Mouse (Mus musculus): ENCODE data around the gene Gm20708. TPM values are rescaled to one million over a fixed set of nuclear protein-coding genes. Genes with fewer than 3 reads are reported as not detected.
"Not testable (repeated sequence)": the region's sequence is repeated elsewhere in the genome, so short reads cannot be mapped to it uniquely, and the experiment has no call there.

Gene Gm20708
- polyA plus RNA-seq, 1 experiment from 2014 or later = 1.0 TPM

DNA sequence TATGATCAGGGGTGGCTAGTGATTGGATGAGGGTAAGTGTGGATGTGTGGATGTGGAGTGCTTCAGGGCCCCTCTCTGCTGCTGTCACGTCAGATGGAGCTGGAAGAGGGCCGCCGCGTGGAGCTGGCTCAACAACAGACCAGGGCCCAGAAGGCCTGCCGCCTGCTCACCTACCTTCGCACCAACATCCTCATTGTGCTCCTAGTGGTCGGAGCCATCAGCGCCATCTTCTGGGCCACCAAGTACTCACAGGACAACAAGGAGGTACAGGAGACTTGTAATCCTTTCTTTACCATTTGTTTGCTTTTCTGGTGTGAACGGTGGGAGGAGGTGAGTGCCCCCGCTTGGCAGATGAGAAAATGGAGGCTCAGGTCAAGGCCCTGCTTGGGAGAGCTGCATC is 23.2 kb upstream of the Gm20708 start:
- Histone ChIP-seq H3K9me3 (ENCODE audit: control insufficient read depth, low read length) (no peaks in the 10 kb centered on the region), H3K27me3 (ENCODE audit: control insufficient read depth, insufficient read depth, low read length) (peaks cover 32% of the 10 kb centered on the region)
- 4% methylated on average over 10 of the region's 10 CpGs for whole genome bisulfite sequencing

DNA sequence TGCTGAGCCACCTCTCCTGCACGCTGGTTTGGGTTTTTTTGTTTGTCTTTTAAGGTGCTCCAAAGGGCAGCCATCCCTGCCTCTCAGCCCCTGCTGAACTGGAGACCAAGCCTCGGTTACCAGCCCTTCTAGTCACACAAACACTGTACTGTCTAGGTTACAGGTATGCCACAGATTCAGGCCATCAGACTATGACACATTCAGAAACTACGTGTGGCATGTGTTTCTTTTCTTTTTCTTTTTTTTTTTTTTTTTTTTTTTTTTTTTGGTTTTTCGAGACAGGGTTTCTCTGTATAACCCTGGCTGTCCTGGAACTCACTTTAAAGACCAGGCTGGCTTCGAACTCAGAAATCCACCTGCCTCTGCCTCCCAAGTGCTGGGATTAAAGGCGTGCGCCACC is 21.0 kb upstream of the Gm20708 start:
- H3K27ac ChIP-seq; ATAC-seq (ENCODE audit: low FRiP score); H3K4me2 ChIP-seq (replicated peaks); H3K36me3 ChIP-seq (replicated peaks; ENCODE audit: control insufficient read depth, insufficient read depth); H3K4me3 ChIP-seq (replicated peaks; ENCODE audit: low read length); H3K9ac ChIP-seq; DNase-seq (ENCODE audit: low spot score); H3K9me3 ChIP-seq (ENCODE audit: control insufficient read depth, low read length); H3K4me1 ChIP-seq (replicated peaks; ENCODE audit: control insufficient read depth, insufficient read depth, low read length): not testable (repeated sequence)
- peaks cover 19% of the 10 kb centered on the region for H3K27me3 ChIP-seq (ENCODE audit: control insufficient read depth, insufficient read depth, low read length)
- 79% methylated on average over 7 of the region's 7 CpGs for WGBS

More for the DNA sequence above, 23.2 kb upstream of the Gm20708 start:
- DNase-seq (ENCODE audit: low spot score) = no peak
- Histone ChIP-seq H3K4me3 (replicated peaks; ENCODE audit: low read length) (no peak overlapping the region), H3K4me2 (replicated peaks) (no peak overlapping the region), H3K36me3 (replicated peaks; ENCODE audit: control insufficient read depth, insufficient read depth) (no peaks in the 10 kb centered on the region), H3K9ac (no peak overlapping the region), H3K27ac (no peak overlapping the region), H3K4me1 (replicated peaks; ENCODE audit: control insufficient read depth, insufficient read depth, low read length) (0 out of 2 replicates have a peak, but pooled peaks cover 7% of the 10 kb centered on the region)
- no peak for ATAC-seq (ENCODE audit: low FRiP score)

DNA sequence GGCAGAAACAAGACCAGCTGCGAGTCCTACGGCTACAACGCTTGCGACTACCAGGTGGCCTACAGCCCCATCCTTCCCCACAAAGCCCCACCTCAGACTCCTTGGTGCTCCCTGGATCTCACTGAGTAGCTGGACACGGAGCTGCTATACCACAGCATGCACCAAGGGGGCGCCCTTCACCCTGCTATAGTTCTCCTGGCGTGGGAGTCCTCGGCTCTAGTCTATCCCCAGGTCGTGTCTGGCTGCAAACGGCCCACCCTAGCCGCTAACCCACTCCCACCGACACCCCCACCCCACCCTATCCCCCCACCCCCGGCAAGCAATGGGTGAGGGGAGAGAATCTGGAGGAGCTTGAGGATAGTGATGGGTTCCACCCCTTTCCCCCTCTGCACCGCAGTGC is 19.2 kb upstream of the Gm20708 start:
- H3K4me3 ChIP-seq (replicated peaks; ENCODE audit: low read length) = no peak overlapping the region
- H3K27me3 ChIP-seq (ENCODE audit: control insufficient read depth, insufficient read depth, low read length) = peaks cover 9% of the 10 kb centered on the region
- DNase-seq (ENCODE audit: low spot score) (peak; percentile 64), ATAC-seq (ENCODE audit: low FRiP score) (no peak)
- H3K27ac ChIP-seq = no peak overlapping the region
- H3K4me1 ChIP-seq (replicated peaks; ENCODE audit: control insufficient read depth, insufficient read depth, low read length) = no peaks in the 10 kb centered on the region
- H3K9ac ChIP-seq = no peak overlapping the region
- no peaks in the 10 kb centered on the region for H3K36me3 ChIP-seq (replicated peaks; ENCODE audit: control insufficient read depth, insufficient read depth)
- peak overlapping the region; percentile 19 for H3K4me2 ChIP-seq (replicated peaks)
- WGBS = 13% methylated on average over 14 of the region's 14 CpGs
- H3K9me3 ChIP-seq (ENCODE audit: control insufficient read depth, low read length) = no peaks in the 10 kb centered on the region

DNA sequence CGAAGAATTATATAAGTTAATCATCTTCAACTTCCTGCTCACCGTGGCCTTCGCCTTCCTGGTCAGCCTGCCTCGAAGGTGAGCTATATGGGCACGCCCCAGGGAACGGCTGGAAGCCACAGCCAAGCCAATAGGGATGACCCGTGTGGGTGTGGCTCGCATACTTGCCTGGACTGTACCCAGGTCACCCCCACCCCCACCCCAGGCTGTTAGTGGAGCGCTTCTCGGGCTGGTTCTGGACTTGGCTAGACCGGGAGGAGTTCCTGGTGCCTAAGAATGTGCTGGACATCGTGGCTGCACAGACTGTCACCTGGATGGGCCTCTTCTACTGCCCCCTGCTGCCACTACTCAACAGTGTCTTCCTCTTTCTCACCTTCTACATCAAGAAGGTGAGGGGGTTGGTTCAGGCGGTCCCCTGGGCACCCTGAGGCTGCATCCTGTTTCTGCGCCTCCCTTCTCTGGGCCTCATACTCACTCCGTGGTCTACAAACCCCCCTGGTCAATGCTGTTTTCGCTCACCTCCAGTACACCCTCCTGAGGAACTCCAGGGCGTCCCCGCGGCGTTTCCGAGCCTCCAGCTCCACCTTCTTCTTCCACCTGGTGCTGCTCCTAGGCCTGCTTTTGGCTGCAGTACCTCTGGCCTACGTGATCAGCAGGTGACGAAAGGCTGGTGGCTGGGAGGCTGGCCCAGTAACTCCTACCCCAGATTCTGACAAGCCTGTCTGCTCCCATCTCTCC is 18.6 kb upstream of the Gm20708 start:
- peak overlapping the region; percentile 19 for H3K4me2 ChIP-seq (replicated peaks)
- no peak overlapping the region for H3K4me3 ChIP-seq (replicated peaks; ENCODE audit: low read length)
- H3K9me3 ChIP-seq (ENCODE audit: control insufficient read depth, low read length) = no peaks in the 10 kb centered on the region
- no peak overlapping the region for H3K27ac ChIP-seq
- WGBS = 36% methylated on average over 23 of the region's 23 CpGs
- no peak for ATAC-seq (ENCODE audit: low FRiP score)
- H3K36me3 ChIP-seq (replicated peaks; ENCODE audit: control insufficient read depth, insufficient read depth) = no peaks in the 10 kb centered on the region
- no peak overlapping the region for H3K9ac ChIP-seq
- no peaks in the 10 kb centered on the region for H3K4me1 ChIP-seq (replicated peaks; ENCODE audit: control insufficient read depth, insufficient read depth, low read length)
- no peak for DNase-seq (ENCODE audit: low spot score)
- H3K27me3 ChIP-seq (ENCODE audit: control insufficient read depth, insufficient read depth, low read length) = peaks cover 9% of the 10 kb centered on the region

DNA sequence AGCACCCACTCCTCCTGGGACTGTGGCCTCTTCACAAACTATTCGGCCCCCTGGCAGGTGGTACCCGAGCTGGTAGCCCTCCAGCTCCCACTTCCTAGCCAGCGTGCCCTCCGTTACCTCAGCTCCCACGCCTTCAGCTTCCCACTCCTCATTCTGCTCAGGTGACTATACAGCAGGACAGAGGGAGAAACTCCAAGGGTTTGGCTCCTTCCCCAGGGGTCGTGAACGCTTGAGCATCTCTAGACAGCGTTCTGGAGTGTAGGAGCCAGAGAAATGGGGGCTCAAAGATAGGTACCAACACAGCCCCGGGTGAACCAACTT is 18.1 kb upstream of the Gm20708 start:
- H3K27me3 ChIP-seq (ENCODE audit: control insufficient read depth, insufficient read depth, low read length) = peaks cover 9% of the 10 kb centered on the region
- H3K4me2 ChIP-seq (replicated peaks) = no peak overlapping the region
- H3K9ac ChIP-seq = no peak overlapping the region
- 85% methylated on average over 9 of the region's 9 CpGs for WGBS
- no peak overlapping the region for H3K4me3 ChIP-seq (replicated peaks; ENCODE audit: low read length)
- H3K36me3 ChIP-seq (replicated peaks; ENCODE audit: control insufficient read depth, insufficient read depth) = no peaks in the 10 kb centered on the region
- no peaks in the 10 kb centered on the region for H3K9me3 ChIP-seq (ENCODE audit: control insufficient read depth, low read length)
- H3K27ac ChIP-seq = no peak overlapping the region
- DNase-seq (ENCODE audit: low spot score) = no peak
- no peak for ATAC-seq (ENCODE audit: low FRiP score)
- H3K4me1 ChIP-seq (replicated peaks; ENCODE audit: control insufficient read depth, insufficient read depth, low read length) = no peaks in the 10 kb centered on the region

DNA sequence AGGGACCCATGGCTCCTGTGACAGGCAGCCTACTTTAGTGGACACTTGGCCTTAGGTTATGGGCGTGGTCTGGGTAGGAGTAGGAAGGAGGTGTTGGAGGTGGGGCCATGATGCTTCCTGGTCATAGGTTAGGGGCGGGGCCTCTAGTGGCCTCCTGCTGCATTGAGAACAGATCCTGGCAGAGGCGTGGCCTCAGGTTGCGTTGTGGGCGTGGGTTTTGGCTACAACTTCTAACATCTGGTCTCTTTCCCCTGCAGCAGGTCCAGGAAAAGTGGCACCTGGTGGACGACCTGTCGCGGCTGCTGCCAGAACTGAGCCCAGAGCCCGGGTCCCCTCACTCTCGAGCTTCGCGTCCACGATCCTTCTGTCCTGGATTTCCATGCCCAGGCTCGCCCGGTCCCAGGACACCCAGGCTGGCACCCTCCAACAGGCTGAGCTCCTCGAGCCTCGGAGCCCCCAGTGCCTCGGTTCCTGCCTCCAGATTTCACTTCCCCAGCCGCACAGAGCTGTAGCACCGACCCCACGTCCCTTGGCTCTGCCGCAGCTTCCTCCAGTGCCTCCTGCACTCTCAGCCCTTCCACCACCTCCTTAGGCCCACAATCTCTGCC is 17.1 kb upstream of the Gm20708 start:
- 12% methylated on average over 22 of the region's 22 CpGs for WGBS
- H3K27me3 ChIP-seq (ENCODE audit: control insufficient read depth, insufficient read depth, low read length) = peaks cover 9% of the 10 kb centered on the region
- H3K4me2 ChIP-seq (replicated peaks) = peak overlapping the region; percentile 19
- no peak for DNase-seq (ENCODE audit: low spot score)
- ATAC-seq (ENCODE audit: low FRiP score) = no peak
- H3K4me3 ChIP-seq (replicated peaks; ENCODE audit: low read length) = no peak overlapping the region
- H3K9me3 ChIP-seq (ENCODE audit: control insufficient read depth, low read length) = no peaks in the 10 kb centered on the region
- H3K27ac ChIP-seq = no peak overlapping the region
- H3K9ac ChIP-seq = no peak overlapping the region
- H3K36me3 ChIP-seq (replicated peaks; ENCODE audit: control insufficient read depth, insufficient read depth) = no peaks in the 10 kb centered on the region
- H3K4me1 ChIP-seq (replicated peaks; ENCODE audit: control insufficient read depth, insufficient read depth, low read length) = no peaks in the 10 kb centered on the region

DNA sequence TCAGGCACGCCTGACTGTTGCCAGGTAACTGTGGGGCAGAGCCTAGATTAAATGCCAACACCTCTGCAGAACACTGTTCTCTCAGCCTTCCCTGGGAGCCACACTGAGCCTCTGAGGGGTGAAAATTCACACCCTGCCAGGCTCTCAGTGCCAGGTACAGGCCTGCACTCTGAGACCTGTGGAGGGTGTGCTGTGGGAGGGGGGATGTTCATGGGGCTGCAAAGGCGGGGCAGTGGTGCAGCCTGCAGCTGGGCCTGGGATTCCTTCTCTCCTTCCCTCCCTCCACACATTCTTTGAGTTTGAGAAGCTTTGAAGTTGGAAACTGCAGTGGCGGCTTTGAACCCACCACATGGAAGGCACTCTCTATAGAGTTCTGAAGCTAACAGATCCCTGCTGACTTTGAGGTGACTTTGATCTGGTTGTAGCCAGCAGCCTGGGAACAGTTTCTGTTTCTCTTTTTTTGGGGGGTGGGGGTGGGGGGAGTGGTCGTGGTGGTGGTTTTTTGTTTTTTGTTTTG is 15.4 kb upstream of the Gm20708 start:
- Histone ChIP-seq H3K36me3 (replicated peaks; ENCODE audit: control insufficient read depth, insufficient read depth) (no peaks in the 10 kb centered on the region), H3K4me2 (replicated peaks) (no peak overlapping the region), H3K9ac (no peak overlapping the region), H3K27me3 (ENCODE audit: control insufficient read depth, insufficient read depth, low read length) (peaks cover 9% of the 10 kb centered on the region), H3K9me3 (ENCODE audit: control insufficient read depth, low read length) (no peaks in the 10 kb centered on the region), H3K27ac (no peak overlapping the region), H3K4me3 (replicated peaks; ENCODE audit: low read length) (no peak overlapping the region), H3K4me1 (replicated peaks; ENCODE audit: control insufficient read depth, insufficient read depth, low read length) (no peaks in the 10 kb centered on the region)
- 54% methylated on average over 4 of the region's 4 CpGs for WGBS
- ATAC-seq (ENCODE audit: low FRiP score) = no peak
- DNase-seq (ENCODE audit: low spot score) = no peak

DNA sequence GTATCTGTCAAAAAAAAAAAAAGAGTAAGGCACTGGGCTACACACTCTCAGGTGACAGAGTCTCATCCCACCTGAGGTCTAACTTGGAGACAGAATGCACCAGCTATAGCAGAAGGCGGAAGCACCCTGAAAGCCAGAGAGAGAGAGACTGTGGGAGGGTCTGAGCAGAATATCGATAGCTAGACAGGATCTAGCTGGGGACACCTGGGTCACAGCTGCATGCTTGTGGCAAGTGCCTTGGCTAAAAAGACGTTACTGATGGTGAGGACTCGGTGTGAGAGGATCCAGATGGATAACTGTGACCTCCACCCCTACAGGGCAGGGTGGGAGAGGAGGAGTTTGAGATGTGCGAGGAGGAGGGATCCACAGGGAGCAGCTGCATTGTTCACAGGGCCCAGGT is 12.5 kb upstream of the Gm20708 start:
- no peak for DNase-seq (ENCODE audit: low spot score)

DNA sequence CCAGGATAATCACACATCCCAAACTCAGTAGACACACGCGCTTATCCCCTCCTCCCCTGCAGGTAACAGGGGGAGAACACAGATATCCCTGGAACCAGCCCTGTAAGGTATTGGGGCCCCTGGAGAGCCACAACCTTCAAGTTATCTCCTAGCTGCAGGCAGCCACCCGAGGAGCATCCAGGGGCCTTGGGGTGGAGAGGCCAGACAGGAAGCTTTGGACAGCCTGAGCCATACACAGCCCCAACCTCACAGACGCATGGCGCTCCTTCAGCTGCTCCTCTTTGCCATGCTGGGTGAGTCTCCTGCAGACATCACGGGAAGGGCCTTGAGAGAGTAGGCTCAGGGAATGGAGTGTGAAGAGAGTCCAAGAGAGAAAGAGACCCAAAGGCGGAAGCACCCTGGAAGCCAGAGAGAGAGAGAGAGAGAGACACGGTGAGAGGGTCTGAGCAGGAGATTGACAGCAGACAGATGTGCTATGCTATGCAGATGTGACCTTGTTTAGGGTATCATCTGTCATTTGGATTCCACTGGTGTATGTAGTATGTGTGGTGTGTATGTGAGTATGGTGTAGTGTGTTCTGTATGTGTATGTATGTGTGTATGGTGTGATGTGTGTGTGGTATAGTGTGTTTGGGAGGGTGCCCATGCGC is 11.8 kb upstream of the Gm20708 start, which contains the start of gene 6030468B19Rik:
TSS of gene 6030468B19Rik (plus strand) at position 150 of the 649 bp plus-strand sequence.
- H3K27me3 ChIP-seq (ENCODE audit: control insufficient read depth, insufficient read depth, low read length) = no peaks in the 10 kb centered on the region
- WGBS = 63% methylated on average over 9 of the region's 9 CpGs

More for the DNA sequence above, 12.5 kb upstream of the Gm20708 start:
- ATAC-seq (ENCODE audit: low FRiP score) = no peak
- H3K4me1 ChIP-seq (replicated peaks; ENCODE audit: control insufficient read depth, insufficient read depth, low read length) = no peaks in the 10 kb centered on the region
- no peak overlapping the region for H3K9ac ChIP-seq
- no peaks in the 10 kb centered on the region for H3K27me3 ChIP-seq (ENCODE audit: control insufficient read depth, insufficient read depth, low read length)
- no peaks in the 10 kb centered on the region for H3K9me3 ChIP-seq (ENCODE audit: control insufficient read depth, low read length)
- no peak overlapping the region for H3K4me3 ChIP-seq (replicated peaks; ENCODE audit: low read length)
- WGBS = 49% methylated on average over 5 of the region's 5 CpGs
- H3K27ac ChIP-seq = no peak overlapping the region
- no peaks in the 10 kb centered on the region for H3K36me3 ChIP-seq (replicated peaks; ENCODE audit: control insufficient read depth, insufficient read depth)
- H3K4me2 ChIP-seq (replicated peaks) = no peak overlapping the region

More for the DNA sequence above, 11.8 kb upstream of the Gm20708 start, which contains the start of gene 6030468B19Rik:
- DNase-seq (ENCODE audit: low spot score) (no peak), ATAC-seq (ENCODE audit: low FRiP score) (no peak)
- H3K9ac ChIP-seq = no peak within 1 kb of the TSS
- no peak within 1 kb of the TSS for H3K4me2 ChIP-seq (replicated peaks)
- H3K27ac ChIP-seq = no peak within 1 kb of the TSS
- H3K36me3 ChIP-seq (replicated peaks; ENCODE audit: control insufficient read depth, insufficient read depth) = no peaks in the 10 kb centered on the region
- H3K4me3 ChIP-seq (replicated peaks; ENCODE audit: low read length) = no peak within 1 kb of the TSS
- no peaks in the 10 kb centered on the region for H3K4me1 ChIP-seq (replicated peaks; ENCODE audit: control insufficient read depth, insufficient read depth, low read length)
- H3K9me3 ChIP-seq (ENCODE audit: control insufficient read depth, low read length) = no peaks in the 10 kb centered on the region

Measured in hindbrain, embryonic 14.5 days (tissue).